Mouse (Mus musculus) heart, postnatal 4 days (tissue): ENCODE data around the gene Crybg3. TPM values are rescaled to one million over a fixed set of nuclear protein-coding genes. Genes with fewer than 3 reads are reported as not detected.

Source experiments
- DNase-seq: peaks from one replicate; pipeline ENCODE4 v3.0.0; 2021
- total RNA-seq, 2 experiments: library from RNA; stranded (reverse); gene quantifications; 2 replicates each; pipeline ENCODE4 v1.2.3; 2021

Crybg3 gene
- total RNA-seq, 2 experiments from 2014 or later, result 85.5 to 86.4 TPM

DNA sequence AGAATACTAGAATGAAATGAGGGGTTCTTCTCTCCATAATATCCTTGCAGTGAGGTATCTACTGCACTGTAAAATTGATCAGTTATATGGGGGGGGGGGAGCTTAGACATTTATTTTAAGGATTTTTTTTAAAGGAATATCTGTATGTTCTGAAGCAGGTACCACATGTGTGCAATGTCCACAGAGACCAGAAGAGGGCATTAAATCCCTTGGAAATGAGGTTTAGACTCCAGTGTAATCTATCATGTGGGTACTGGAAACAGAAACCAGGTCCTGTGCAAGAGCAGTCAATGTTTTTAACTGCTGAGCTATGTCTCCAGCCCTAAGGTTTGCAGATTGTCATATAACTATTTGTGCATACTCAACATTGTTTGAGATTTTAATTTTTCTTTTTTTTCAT is 151.7 kb downstream of the Crybg3 start:
- no peak for DNase-seq

DNA sequence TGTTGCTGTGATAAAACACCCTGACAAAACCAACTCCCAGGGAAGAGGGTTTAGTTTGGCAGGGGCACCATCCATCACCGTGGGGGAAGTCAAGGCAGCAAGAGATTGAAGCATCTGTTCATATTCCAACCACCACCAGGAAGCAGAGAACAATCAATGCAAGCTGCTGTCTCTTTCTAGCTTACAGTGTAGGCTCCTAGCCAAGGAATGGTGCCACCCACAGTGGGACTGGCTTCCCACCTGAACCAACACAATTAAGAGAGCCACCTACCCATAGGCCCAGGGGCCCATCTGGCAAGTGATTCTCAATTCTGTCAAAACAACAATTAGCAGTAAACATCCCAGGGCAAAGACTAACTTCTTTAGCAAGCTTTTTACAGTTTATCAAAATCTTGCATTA is 152.6 kb downstream of the Crybg3 start:
- DNase-seq, result no peak

DNA sequence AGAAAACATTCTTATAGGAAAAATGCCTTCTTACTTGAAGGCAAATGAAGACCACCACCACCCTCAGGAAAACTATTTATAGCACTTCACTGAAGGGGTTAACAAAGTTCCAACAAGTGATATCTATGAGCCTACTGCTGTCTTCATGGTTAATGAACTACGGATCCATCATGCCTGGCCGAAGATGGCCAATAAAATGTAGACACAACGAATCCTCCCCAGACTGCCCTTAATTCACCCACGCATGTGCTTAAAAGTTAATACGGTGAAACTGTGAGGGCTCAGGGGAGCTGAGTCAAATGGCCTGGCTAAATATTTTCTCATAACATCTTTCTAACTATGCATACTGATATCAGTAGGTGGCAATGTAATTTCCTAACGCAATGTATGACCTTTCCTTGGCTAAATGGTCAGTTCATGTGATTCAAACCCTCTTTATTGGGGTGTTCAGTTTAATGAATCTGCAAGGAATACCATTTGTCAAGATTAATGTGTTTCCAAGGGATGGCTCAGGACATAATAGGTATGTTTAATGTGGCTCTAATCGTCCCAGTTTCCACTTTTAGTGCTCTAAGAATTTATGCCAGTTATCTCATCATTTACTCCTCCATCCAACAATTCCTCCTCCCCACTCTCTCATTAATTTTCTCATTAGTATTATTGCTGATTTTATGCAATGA is 155.8 kb downstream of the Crybg3 start:
- no peak for DNase-seq

Other genes starting within 250 kb of the Crybg3 start
- not detected for gene Olfr209, start 237.0 kb downstream of the Crybg3 start, total RNA-seq
- not detected for gene Gabrr3, start 193.6 kb downstream of the Crybg3 start, total RNA-seq
- gene Riox2, start 129.2 kb downstream of the Crybg3 start, total RNA-seq, result 10 to 100 TPM; 14.2 to 15.1 TPM
- 1 to 10 TPM; 6.4 to 8.8 TPM for gene Arl6, start 38.4 kb upstream of the Crybg3 start, total RNA-seq